Mouse (Mus musculus) megakaryocyte progenitor cell, adult 5-6 weeks (primary cell): ENCODE measurements around the gene Gpc3. TPM values are rescaled to one million over a fixed set of nuclear protein-coding genes. Genes with fewer than 3 reads are reported as not detected.

Experiments used
- ATAC-seq: replicated peaks from 2 replicates; pipeline ENCODE4 v1.8.0; 2016; ENCODE audit warnings: mild to moderate bottlenecking, moderate TSS enrichment, inconsistent platforms; ENCODE audit not compliant: poor library complexity
- total RNA-seq, 2 experiments: library from RNA; stranded (forward) in 1 of 2; stranded (reverse) in 1 of 2; fragments of 157-497, 149-512 nt in 1 of 2; fragments of 200-1000 nt in 1 of 2; gene quantifications; 2 replicates each; pipeline versions ENCODE4 v1.2.3 to v1.2.4; 2015 to 2017

The Gpc3 gene
- 2.1 and 4.6 TPM in 2 replicates for total RNA-seq (2015)
- 3.5 and 4.9 TPM in 2 replicates for total RNA-seq (2017)

DNA sequence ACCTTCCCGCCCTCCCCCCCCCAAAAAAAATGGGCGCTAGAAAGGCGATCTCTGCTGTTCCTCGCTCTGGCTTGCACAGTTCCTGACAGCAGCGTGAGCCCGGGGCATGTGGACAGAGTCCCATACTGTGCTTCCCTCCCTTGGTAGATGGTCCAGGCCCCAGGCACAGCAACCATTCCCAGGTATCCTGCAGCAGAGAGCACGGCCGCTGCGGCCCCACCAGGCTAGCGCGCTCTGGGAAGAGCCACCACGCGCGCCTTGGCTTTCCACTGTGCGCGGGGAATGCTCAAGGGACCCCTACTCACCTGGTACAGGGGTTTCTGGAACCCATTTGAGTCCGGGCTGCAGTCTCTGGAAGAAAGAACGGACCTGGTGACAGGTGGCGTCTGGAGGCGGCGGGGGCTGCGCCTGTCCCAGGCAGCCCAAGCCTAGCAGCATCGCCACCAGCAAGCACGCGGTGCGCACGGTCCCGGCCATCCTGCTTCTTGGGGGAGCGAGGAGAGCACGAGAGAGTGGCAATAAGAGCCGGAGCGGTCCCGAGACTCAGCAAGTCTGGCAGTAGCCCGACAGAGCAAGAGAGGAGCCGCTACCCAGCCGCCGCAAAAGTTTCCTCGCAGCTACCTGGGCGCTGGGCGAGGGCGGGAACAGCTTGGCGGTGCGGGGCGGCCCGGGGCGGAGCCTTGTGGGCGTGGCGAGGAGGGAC lies at the start of gene Gpc3:
TSS of gene Gpc3 (minus strand) at position 623 of the 703 bp plus-strand sequence.
- peak; percentile 33; the same call in 1 of the 2 replicates for ATAC-seq

DNA sequence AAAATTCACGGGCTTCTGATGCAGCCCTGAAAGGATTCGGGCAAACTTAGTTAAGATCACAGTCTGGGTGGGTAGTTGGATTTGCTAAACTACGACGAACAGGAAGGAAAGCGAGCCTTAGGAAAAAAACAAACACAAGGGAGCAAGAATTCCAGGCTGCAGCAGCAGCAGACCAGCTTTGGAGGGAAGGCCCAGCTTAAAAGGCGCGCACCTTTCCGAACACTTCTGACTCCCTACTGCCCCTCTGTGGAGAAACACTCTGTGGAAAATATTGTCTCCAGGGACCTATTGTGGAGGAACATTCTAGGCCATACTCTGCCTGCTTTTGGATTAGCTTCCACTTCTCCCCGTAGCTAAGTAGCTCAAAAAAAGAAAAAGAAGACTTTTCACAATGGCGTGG lies 38.2 kb upstream of the Gpc3 start:
- peak; percentile 86 for ATAC-seq

DNA sequence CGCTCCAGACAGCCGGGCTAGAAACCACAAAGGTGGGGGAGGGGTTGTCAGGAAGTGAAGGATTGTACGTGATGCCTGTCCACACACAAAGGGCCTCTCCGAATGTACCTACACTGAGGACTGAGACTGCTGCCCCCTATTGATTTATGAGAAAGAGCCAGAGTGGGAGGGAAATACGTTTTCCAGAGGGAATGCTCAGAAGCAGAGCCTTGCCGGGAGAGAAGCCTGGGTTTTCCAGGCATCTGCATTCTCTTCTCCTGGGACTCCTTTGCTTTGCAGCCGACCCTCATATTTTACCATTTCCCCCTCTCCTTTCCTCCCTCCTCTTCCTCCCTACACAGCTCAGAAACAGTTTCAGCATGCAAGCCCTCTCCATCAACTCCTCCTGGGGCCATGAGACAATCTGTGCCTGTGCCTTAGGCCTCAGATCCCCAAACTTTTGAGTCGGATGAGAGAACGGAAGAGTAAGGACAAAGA lies 37.8 kb upstream of the Gpc3 start:
- peak; percentile 78 for ATAC-seq

DNA sequence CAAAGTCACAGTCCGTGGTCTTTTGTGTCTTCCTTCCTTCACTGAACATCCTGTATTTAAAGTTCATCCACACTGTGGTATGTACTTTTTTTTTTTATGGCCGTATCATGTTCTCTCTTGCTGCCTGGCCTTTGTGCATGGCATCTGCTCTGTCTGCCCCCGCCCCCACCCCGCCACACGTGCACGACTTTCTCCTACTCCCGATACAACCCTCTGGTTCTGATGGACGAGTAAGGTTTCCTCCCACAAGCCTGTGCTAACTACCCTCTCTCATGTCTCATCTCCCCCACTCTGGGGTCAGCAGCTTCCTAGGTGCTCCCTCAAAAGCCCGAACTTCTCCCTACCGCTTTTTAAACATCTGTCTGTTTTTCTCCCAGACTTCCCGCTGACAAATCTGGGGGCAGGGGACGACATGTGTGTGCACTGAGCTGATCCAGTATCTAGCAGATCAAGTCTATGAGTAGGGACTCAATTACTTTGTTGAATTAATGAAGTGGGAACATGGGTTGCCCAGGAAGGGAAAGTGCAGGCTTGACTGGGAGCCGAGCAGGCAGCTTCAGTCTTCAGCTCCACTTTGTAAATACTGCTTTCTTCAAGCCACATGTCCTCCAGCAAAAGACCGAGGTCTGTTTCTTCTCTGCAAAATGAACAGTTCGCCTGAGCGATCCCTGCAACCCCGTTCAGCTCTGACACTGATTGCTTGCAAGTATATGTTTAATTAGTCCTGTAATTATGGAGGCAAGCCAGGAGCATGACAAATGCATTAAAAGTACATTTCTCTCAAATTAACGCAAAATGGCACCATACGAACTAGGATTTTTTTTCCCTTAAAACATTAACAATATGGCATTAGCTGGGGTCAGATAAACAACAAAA lies 35.4 kb upstream of the Gpc3 start:
- ATAC-seq: no peak

DNA sequence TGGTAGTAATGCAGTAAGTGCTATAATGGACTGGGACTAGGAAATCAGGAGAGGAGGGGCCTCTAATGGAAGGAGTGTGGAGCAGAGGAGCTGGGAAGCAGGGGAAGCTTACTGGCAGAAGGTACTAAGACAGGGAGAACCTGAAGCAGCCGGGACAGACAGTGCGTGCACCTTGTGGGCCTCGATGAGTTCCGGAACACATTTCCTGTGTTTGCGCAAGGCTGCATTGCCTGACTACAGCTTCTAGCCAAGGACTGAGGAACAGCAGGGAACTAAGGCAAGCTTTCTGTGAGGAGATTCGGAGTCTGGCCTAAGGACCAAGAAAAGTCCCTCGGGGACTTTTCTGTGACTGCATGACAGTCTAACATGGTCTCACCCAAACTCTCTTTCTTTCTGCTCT lies 30.6 kb upstream of the Gpc3 start:
- peak; percentile 95 for ATAC-seq

DNA sequence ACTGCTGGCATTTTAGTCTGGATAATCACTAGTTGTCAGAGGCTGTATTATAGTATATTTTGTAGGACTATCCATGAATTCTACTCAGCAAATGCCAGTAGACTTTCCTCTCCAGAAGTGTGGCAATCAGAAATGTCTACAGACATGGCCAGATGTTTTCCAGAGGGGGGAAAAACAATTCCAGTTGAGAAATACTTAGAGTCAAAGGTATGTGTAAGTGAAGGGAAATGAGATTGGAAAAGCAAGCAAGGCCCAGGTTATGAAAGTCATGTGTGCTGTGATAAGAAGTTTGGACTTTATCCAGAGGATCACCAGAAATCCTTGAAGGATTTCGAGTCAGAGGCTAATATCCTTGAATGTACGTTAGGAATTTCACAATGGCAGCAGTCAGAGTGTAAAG lies 29.6 kb upstream of the Gpc3 start:
- no peak for ATAC-seq

DNA sequence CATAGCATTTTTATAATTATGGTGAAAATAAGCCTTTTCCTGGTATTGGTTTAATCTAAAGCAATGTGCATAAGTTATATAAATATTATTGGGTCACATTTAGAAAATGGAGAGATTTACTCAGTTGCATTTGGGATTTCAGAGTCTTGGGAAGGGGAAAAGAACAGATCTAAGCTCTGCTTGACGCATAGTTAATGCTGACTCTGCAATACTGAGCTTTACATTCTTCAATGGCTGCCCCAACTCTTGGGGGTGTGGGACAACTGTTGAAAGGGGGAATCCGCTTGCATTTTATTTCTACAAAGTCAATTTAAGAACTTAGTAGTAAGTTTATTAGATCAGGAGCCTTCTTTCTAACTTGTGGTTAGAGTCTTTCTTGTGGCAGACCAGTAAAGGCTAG lies 28.4 kb upstream of the Gpc3 start:
- no peak for ATAC-seq

DNA sequence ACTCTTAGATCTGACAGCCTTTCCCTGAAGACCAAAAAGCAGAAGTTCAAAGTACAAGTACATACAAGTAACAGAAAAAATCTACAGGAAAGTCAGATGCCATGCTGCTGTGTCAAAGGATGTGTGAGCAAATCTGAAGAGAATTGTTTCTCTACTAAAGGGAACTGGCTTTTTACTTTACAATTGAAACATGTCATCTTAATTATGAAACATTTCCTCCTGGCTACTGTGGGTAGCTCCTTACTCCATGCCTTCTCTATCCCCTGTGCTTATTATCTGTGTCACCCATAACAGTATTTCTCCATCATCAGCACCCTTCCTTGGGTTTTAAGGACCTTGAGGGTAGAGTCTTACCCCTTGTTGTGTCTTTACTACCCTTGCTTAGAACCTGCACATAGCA lies 23.7 kb upstream of the Gpc3 start:
- peak; percentile 83 for ATAC-seq

DNA sequence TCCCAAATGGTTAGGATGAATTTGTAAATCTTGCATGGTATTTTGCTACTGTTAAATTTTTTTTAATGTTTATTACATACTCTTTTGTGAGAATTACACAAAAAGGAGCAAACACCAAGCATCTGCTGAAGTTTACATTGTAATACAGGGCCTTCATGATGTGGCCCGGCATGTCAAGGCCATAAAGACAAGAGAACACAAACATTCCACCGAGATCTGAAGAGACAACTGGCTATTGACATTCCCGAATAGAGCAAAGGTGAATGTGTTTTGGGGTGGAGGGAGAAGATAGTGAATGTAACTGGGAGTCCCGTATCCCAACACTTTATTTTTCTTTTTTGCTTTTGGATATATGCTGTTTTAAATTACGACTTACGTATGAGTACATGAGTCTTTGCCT lies 20.2 kb upstream of the Gpc3 start:
- ATAC-seq: no peak

DNA sequence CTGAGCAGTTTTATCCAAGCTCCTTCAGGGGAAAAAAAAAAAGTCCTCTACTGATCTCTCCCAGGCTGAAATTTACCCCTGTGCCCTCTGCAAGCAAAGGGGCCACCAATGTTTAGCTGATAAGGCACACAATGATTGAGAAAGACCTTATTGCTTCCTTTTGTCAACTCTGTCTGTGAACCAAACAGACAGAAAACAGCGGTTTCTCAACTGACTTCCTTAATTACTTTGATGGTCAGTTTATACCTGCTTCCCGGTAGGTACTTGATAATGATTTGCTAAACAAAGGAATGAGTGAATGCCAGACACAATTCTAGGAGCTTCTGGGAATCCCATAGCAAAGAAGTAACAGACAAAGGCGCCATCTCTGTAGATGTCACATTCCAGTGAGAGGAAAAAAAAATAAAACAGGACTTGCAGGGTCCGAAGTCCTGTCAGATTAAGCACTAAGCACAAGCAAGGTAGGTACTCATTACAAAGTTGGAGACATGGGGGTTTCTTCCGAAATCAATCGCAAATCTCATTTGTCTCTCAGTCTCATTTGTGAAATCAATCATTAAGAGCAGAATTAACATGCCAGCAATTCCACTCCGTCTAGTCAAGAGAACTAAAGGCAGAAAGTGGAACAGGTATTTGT lies 19.1 kb upstream of the Gpc3 start:
- ATAC-seq: peak; percentile 64; the same call in 1 of the 2 replicates

DNA sequence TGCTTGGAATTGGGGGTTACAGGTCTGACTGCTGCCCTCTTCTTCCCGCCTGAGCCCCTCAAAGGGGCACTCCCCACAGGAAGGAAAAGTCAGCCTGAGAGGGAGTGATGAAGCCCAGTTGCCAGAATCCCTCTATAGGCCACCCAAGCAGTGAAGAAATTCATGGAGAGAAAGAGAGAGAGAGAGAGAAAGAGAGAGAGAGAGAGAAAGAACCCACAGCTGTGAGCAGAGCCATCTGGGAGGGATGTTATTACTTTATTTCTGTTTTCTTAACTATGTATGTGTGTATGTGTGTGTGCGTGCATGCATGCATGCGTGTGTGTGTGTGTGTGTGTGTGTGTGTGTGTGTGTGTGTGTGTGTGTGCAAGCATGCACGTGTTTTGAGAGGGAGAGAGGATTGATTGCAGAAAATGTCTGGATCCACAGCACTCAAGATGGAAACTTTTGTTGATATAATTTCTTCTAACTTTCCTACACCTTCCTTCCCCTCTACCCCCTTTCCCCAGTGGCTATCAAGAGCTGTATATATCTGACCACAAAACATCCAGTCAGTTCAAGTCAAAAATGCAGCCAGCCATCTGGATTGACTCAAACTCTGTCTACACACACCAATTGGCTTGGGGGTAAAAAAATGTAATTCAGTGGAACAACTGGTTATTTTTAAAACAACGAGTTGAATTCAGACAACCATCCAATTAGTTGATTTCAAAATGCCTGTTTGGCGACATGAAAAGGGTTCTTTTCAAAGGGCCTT lies 13.4 kb upstream of the Gpc3 start:
- no peak for ATAC-seq

DNA sequence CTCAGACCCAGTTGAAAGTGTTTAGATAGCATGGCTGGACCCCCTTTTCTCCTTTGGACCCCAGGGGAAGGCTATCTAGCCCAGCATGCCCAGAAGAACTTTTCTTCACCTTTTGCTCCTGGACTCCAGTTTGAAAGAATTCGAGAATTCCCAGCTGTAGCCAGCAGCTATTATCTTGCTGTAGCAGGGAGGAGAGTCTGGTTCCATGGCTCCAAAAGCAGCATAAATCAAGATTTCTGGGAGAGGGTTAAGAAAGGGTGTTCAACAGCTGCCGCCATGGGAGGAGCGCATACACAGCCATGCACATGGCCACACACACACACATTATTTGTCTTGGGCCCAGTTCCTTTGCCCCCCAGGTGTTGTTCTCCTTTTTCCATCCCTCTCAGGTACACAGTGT lies 4.1 kb upstream of the Gpc3 start:
- ATAC-seq: no peak

DNA sequence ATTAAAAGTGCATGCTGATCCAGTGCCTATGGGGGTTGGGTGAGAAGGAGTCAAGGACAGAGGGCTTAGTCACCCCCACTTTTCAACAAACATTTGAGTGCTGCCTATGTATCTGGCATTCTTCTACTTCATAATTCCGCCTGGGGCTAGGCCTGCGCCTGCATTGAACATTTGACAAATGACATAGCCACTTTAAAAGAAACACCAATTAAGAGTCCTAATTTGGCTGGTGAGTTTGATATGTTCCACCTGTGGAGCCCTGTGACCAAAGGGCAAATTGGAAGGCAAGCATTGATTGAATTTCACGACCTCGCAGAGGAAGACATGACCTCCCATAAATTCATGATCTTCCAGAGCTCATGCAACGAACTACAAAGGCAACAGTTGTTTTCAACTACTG lies 2.4 kb upstream of the Gpc3 start:
- no peak for ATAC-seq

DNA sequence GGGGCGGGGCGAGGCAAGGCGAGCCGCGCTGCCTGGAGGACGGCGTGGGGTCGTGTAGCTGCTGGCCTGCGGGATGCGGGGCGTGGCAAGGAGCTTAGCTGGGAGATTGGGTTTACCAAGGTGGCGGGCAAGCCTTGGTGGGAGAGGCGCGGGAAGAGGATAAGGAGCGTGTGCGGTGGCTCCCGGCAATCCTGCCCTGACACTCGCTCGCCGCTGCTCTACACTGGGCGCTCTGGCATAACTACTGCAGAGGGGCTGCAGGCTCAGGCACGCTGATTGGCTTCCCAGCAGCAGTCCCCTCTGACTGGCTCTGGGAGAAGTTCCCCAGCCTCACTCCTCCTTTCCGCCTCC lies 256 bp upstream of the Gpc3 start:
- peak; percentile 91 for ATAC-seq

DNA sequence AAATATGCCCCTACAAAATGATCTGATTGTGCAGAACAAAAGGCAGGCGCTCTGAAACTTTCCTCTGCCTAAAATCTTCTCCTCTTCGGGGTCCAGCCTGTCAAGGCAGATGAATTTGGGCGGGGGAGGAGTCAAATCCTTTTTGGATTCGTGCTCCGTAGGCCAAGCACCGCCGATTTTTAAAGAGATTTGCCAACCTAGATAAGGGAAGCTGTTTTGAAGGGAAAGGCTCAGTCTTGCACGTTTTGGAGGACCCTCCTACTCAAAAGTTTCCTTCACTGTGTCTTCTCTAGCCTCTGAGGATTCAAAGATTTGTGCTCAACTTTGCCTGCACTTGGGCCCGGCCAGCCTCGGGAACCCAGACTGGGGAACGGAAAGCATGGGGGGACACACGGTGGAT lies 944 bp downstream of the Gpc3 start:
- no peak for ATAC-seq

DNA sequence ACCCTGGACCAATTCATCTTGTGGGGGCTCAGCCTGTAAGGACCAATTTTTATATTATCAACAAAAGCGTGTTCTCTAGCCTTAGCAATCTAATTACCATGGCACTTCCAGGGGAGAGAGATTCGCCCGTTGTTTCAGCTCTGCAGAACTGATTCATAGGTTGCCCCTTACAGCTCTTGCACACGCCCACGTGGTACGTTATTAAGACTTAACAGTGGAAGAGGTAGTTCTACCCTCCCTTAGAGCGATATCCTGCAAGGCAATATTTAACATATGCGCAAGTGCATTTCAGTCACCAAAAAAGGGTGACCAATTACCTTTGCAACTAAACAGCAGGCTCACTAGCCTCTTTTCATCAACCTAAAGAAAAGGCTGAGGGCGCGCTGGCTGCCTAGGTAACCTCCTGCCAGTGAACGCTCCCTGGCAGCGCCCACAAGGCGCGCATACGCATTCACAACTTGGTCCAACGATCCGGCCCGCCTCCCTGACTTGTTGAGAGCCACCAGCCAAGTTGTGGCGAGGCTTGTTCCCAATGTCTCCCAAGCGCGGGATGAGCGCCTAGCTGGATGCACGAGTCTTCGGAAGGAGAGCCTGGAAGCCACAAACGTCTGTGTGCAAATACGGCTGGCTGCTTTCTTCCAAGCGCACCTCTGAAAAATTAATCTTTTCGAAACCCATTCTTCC lies 1.6 kb downstream of the Gpc3 start:
- no peak for ATAC-seq

DNA sequence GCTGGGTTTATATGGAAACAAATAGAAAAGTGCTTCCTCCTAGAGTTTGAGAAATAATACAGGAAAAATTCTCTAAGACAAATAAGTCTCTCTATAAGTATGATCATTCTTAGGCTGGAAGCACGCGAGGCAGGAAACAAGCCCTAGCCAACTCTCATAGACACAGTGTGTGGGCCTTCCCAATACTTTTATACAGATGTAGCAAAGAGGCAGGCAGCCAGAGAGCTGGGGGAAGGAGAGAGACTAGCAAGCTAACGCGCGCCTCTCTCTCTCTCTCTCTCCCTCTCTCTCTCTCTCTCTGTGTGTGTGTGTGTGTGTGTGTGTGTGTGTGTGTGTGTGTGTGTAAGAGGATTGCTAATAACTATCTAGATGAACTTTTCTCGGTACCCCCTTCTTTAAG lies 2.2 kb downstream of the Gpc3 start:
- no peak for ATAC-seq

DNA sequence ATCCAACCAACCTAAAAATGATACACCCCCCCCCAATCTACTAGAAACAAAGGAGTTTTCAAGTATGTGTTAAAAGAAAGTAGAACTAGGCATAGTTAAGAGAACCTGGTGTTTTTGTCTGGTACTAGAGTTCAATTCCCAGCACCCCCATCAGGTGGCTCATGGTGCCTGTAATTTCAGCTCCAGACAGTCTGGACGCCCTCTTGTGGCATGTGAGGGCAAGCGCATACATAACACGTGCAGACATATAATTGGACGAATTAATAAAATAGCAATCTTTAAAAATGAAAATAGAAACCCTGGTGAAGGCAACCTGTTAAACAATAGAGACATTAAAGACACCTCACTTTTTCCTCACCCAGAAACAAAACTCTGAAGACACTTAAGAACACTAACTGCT lies 10.6 kb downstream of the Gpc3 start:
- no peak; the same call in 1 of the 2 replicates for ATAC-seq

DNA sequence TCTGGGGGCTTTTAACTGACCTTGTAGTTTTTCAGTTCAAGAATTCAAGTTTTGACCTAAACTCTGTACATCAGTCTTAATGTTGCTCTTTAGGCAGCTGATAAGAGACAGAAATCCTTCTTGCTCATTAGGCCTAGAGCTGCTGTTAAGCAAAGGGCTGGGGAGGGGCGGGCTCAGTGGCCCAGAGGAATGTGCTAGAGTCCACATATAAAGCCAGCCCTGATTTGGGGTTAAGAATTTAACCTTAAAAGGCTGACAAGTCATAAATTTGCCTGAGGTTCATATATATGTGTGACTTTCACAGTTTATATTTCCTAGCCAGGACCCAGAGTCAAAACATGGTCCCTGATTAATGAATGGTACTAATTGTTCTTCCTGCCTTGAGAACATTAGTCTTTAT lies 14.5 kb downstream of the Gpc3 start:
- no peak for ATAC-seq

DNA sequence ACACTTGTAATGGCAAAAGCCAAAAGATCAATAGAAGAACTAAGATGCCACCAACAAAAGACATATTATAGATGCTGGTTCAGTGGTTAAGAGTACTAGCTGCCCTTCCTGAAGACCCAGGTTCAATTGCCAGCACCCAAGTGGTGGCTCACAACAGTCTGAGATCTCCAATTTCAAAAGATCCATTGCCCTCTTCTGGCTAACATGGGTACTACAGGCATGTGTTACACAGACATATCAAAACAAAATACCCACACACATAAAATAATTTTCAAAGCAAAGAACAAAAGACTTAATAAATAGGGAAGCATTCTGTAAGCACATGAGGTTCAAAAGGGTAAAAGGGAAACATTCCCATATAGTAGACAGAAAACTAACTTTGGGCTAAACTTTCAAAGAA lies 26.1 kb downstream of the Gpc3 start:
- no peak for ATAC-seq
